Mouse (Mus musculus): ENCODE measurements around the gene Pik3cb. TPM values are rescaled to one million over a fixed set of nuclear protein-coding genes. Genes with fewer than 3 reads are reported as not detected.
A peak's percentile ranks its signal among the peaks of the same experiment; 100 is the strongest.

The Pik3cb gene
- polyA plus RNA-seq, 1 experiment from 2014 or later, result 2.2 TPM

DNA sequence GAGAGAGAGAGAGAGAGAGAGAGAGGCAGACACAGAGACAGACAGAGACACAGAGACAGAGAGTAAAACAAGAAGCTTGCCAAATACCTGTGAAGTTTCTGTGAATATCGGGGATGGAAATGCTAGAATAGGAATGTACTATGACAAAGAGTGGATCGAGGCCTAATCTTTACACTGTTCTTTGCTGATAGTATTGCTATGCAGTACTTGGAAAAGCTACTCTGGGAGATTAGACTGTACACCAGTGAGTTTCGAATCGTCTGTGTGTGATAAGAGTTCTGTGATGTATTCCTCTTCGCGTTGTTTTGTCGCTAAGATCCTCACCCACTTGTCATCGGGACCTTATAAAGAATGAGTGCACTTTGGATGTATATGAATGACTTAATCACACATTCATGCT is 1.2 kb upstream of the Pik3cb start:
- H3K27me3 ChIP-seq (ENCODE audit: poor library complexity, severe bottlenecking), result peaks cover 24% of the 10 kb centered on the region
- peak overlapping the region; percentile 89; the same call in 1 of the 2 replicates for H3K4me3 ChIP-seq
- no peak overlapping the region for H3K27ac ChIP-seq
- no peaks in the 10 kb centered on the region for H3K36me3 ChIP-seq (replicated peaks)
- no peak for DNase-seq (ENCODE audit: extremely low spot score, low spot score)
- 88% methylated on average over 8 of the region's 8 CpGs for WGBS
- H3K9me3 ChIP-seq, result no peaks in the 10 kb centered on the region
- H3K4me1 ChIP-seq, result peaks cover 26% of the 10 kb centered on the region

DNA sequence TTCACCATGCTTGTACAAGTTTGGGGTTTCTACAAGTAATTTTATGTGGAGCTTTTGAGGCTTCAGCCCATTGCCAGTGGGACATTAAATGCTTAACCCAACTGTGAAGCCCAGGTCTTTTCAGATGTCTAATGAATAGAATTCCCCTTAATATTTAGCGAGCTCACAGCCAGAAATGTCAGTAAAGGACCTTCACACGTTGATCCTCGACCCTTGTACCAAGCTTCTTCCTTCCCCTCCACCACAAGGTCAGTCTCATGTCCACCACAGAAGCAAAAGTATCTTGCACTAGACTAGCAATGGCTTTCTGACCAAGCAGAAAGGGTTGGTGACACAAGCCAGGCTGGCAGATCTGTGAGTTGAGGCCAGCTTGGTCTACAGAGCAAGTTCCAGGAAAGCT is 750 bp upstream of the Pik3cb start:
- Histone ChIP-seq H3K36me3 (replicated peaks) (no peaks in the 10 kb centered on the region), H3K4me3 (peak overlapping the region; percentile 89; the same call in 1 of the 2 replicates), H3K4me1 (peaks cover 26% of the 10 kb centered on the region), H3K27ac (no peak overlapping the region), H3K27me3 (ENCODE audit: poor library complexity, severe bottlenecking) (peaks cover 24% of the 10 kb centered on the region), H3K9me3 (no peaks in the 10 kb centered on the region)
- no peak for DNase-seq (ENCODE audit: extremely low spot score, low spot score)
- 57% methylated on average over 3 of the region's 3 CpGs for WGBS

DNA sequence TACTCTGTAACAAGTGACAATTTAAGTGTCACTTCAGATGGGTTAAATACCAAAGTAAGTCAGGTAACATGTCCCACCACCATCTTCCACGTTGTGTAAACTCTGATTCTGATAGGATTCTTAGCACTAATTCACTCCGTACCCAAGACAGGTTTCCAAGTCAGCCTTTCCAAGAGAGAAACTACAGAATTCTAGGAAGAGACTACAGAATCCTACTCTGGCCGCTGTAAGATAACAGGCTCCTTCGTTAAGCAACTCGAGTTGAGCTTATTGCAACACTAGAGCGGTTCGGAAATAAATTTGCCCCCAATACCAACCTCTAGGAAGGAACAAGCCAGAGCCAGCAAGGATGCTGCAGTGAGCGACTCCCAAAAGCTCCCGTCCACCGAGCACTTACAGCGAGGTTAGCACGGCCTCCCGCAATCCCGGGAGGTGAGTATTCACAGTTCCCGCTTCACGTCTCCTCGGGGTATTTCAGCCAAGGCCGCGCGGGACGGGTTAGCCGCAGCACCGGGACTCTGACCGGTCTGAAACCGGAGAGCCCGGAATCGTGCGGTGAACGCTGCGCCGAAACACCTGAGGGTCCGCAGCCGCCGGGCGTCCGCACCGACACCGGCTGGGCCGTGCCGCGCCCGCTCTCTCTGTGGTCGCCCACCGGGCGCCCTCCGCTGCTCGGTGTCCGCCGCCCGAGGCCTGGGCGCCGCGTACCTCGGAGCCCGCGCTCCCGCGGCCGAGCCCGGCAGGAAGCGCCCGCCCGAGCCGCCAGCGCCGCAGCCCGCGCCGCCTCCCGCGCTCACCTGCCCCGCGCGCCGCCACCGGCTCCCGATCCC is 1.0 kb downstream of the Pik3cb start:
- peak; percentile 55 for DNase-seq (ENCODE audit: extremely low spot score, low spot score)
- peaks cover 24% of the 10 kb centered on the region for H3K27me3 ChIP-seq (ENCODE audit: poor library complexity, severe bottlenecking)
- H3K4me1 ChIP-seq, result peaks cover 26% of the 10 kb centered on the region
- 0 out of 2 replicates have a peak, but pooled peaks cover 4% of the 10 kb centered on the region for H3K36me3 ChIP-seq (replicated peaks)
- under 1% methylated on average over 73 of the region's 77 CpGs for WGBS
- no peaks in the 10 kb centered on the region for H3K9me3 ChIP-seq
- peak overlapping the region; percentile 93 for H3K27ac ChIP-seq
- peak overlapping the region; percentile 89 for H3K4me3 ChIP-seq

DNA sequence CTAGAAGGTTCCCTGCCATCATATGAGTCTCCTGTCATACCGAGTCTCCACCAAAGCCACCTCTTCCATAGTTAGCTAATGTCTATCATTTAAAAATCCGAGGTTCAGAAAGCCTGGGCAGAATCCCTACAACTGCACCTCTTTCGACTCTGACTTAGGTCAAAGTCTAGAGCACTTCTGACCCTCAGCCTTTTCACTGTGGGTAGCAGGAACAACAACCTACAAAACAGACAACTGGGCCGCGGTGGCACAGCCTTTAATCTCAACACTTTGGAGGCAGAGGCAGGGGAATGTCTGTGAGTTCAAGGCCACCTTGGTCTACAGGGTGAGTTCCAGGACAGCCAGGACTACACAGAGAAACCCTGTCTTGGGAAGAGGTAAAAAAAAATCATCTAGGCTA is 3.1 kb downstream of the Pik3cb start:
- 87% methylated on average over 5 of the region's 5 CpGs for WGBS
- Histone ChIP-seq H3K36me3 (replicated peaks) (0 out of 2 replicates have a peak, but pooled peaks cover 4% of the 10 kb centered on the region), H3K9me3 (no peaks in the 10 kb centered on the region)

DNA sequence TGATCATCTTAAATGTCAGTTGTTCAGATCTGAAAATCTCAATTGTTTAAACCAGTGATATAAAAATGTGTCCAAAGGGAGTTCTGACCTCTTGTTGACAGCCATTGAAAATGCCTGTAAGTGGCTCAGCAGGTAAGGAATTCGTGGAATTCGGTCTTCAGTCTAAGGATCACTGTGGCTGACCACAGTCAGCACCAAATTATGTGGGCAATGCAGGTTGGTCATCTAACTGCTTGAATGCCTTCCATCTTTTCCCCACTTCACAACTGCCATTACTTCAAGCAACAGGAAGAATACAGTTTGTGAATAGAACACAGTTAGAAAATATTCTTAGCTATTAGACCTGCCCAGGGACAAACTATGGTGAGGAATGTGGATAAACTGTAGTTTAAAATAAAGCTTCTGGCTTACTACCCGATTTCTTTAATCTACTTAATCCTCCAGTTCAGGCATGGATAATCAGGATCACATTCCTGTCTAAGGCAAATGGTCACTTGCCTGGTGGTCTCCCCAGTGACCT is 8.4 kb downstream of the Pik3cb start:
- WGBS, result 26% methylated on average over 3 of the region's 3 CpGs
- Histone ChIP-seq H3K9me3 (no peaks in the 10 kb centered on the region), H3K36me3 (replicated peaks) (0 out of 2 replicates have a peak, but pooled peaks cover 4% of the 10 kb centered on the region), H3K4me3 (no peak overlapping the region), H3K4me1 (peaks cover 24% of the 10 kb centered on the region), H3K27me3 (ENCODE audit: poor library complexity, severe bottlenecking) (no peaks in the 10 kb centered on the region), H3K27ac (no peak overlapping the region)
- no peak for DNase-seq (ENCODE audit: extremely low spot score, low spot score)

More for the DNA sequence above, 3.1 kb downstream of the Pik3cb start:
- Histone ChIP-seq H3K4me1 (peaks cover 32% of the 10 kb centered on the region), H3K27me3 (ENCODE audit: poor library complexity, severe bottlenecking) (peaks cover 20% of the 10 kb centered on the region), H3K27ac (no peak overlapping the region), H3K4me3 (no peak overlapping the region)
- no peak for DNase-seq (ENCODE audit: extremely low spot score, low spot score)

DNA sequence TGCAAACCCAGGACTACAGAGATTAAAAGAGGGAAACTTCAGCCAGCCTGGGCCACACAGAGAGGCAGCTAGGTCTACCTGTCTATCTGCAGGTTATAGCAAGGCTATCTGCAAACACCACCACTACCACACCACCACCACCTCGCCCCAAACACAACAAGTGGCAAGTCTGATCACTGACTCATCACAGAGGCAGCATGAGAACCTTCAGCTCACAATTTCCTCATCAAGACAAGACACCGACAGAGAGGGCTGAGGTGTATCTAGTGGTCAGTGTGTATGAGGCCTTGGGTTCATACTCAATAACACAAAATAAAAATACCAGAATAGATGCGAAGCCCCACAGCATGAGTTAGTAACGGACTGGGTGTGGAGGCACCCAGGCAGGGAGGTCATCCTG is 9.3 kb downstream of the Pik3cb start:
- H3K27ac ChIP-seq, result no peak overlapping the region
- WGBS, result 94% methylated on average over 4 of the region's 4 CpGs
- DNase-seq (ENCODE audit: extremely low spot score, low spot score), result no peak
- peaks cover 24% of the 10 kb centered on the region for H3K4me1 ChIP-seq
- no peaks in the 10 kb centered on the region for H3K27me3 ChIP-seq (ENCODE audit: poor library complexity, severe bottlenecking)
- H3K4me3 ChIP-seq, result no peak overlapping the region
- no peaks in the 10 kb centered on the region for H3K9me3 ChIP-seq
- 0 out of 2 replicates have a peak, but pooled peaks cover 4% of the 10 kb centered on the region for H3K36me3 ChIP-seq (replicated peaks)

DNA sequence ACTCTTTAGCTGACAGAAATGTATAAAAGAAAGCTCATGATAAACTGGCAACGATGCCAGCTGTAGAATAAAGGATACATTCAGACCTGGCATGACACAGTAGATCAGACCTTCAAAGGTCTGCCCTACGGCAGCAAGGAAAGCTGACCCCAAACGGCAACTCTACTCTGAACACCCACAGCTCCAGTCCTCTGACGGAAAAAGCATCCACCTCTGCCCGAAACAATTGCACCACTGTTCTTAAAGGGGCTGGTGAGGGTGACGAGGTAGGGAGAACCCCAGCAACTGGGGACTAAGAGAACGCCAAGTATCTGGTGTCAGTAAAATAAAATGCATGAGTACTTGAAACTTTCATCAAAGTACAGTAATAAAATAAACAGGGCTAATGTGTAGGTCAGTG is 12.8 kb downstream of the Pik3cb start:
- DNase-seq (ENCODE audit: extremely low spot score, low spot score), result no peak
- H3K36me3 ChIP-seq (replicated peaks), result no peaks in the 10 kb centered on the region
- H3K4me3 ChIP-seq, result no peak overlapping the region
- peaks cover 21% of the 10 kb centered on the region for H3K4me1 ChIP-seq
- H3K9me3 ChIP-seq, result no peaks in the 10 kb centered on the region
- WGBS, result 65% methylated on average over 7 of the region's 7 CpGs
- no peaks in the 10 kb centered on the region for H3K27me3 ChIP-seq (ENCODE audit: poor library complexity, severe bottlenecking)
- no peak overlapping the region for H3K27ac ChIP-seq

DNA sequence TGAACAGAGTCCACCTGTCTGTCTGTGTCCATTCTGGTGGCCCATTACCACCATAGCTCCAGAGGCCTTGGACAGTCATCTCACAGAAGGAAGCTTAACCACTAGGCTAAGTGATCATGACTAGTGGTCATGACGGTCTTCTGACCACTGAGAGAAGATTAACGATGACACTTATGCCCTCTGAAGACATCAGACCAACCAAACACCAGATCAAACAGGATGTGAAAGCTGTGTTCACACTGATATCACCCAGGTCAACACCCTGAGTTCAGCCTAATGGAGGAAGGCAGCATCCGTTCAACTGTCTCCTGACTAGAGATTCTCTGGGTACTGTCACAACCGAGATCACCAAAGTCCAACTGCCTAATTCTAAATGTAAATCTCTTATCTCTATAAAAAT is 17.7 kb downstream of the Pik3cb start:
- 91% methylated on average over 4 of the region's 4 CpGs for WGBS

DNA sequence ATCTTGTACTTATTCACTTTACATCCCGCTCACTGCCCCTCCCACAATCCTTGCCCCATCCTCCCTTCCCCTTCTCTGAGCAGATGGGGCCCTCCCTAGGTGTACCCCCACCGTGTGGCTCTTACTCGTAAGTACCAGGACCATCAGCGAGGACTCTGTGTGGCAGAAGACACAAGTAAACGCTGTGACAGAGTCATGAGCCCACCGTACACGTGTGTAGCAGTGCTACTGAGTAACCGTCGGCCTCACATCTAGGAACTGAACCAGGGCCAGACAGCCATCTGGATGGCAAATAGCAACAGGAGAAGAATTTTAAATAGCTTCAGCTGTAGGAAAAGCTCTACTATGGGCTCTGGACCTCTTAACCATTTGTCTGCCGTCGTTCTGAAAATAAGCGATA is 28.0 kb downstream of the Pik3cb start:
- 87% methylated on average over 12 of the region's 12 CpGs for WGBS
- no peaks in the 10 kb centered on the region for H3K36me3 ChIP-seq (replicated peaks)
- no peaks in the 10 kb centered on the region for H3K9me3 ChIP-seq
- H3K4me1 ChIP-seq, result peaks cover 27% of the 10 kb centered on the region
- no peak overlapping the region for H3K27ac ChIP-seq
- no peaks in the 10 kb centered on the region for H3K27me3 ChIP-seq (ENCODE audit: poor library complexity, severe bottlenecking)
- DNase-seq (ENCODE audit: extremely low spot score, low spot score), result no peak
- H3K4me3 ChIP-seq, result no peak overlapping the region

More for the DNA sequence above, 17.7 kb downstream of the Pik3cb start:
- H3K36me3 ChIP-seq (replicated peaks), result 0 out of 2 replicates have a peak, but pooled peaks cover 8% of the 10 kb centered on the region
- no peak overlapping the region for H3K27ac ChIP-seq
- no peaks in the 10 kb centered on the region for H3K9me3 ChIP-seq
- no peak overlapping the region for H3K4me3 ChIP-seq
- H3K27me3 ChIP-seq (ENCODE audit: poor library complexity, severe bottlenecking), result no peaks in the 10 kb centered on the region
- DNase-seq (ENCODE audit: extremely low spot score, low spot score), result no peak
- H3K4me1 ChIP-seq, result no peaks in the 10 kb centered on the region

DNA sequence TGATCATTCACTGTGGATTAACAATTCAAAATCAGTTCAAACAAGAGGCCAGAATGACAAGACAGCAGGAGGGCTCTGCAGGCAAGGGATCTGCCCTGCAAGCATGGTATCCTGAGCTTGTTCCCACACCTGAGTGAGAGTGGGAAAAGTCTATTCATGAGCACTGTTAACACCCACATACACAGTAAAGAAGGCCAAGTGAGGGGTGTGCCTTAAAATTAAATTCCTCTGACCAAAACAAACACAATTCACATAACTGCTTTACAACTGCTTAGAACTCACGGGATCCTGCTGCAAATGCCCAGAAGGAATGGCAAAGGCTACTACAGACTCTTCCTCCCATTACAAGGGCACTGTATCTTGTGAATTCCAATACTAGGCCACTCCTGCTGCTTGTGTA is 29.3 kb downstream of the Pik3cb start:
- Histone ChIP-seq H3K36me3 (replicated peaks) (peaks cover 4% of the 10 kb centered on the region), H3K9me3 (no peaks in the 10 kb centered on the region), H3K4me1 (peaks cover 27% of the 10 kb centered on the region), H3K27me3 (ENCODE audit: poor library complexity, severe bottlenecking) (no peaks in the 10 kb centered on the region), H3K27ac (no peak overlapping the region), H3K4me3 (no peak overlapping the region)
- DNase-seq (ENCODE audit: extremely low spot score, low spot score), result no peak
- 57% methylated on average over 1 of the region's 1 CpGs for WGBS

DNA sequence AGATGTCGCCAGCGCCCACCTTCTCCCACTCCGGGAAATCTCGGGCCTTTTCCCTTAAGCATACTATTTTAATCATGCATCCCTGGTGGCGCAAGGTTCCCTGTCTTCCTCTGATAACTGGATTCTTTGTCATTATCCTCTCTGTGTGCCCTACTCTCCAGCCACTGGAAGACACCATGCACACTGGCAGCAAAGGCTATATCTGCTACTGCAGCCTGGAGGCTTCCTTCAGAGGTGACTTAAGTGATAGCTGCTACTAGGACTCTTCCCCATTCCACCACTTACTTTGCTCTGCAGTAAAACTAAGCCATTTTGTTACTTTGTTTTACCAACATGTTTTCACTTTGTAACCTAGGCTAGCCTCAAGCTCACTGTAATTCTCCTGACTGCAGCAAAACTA is 30.2 kb downstream of the Pik3cb start:
- Histone ChIP-seq H3K27ac (no peak overlapping the region), H3K27me3 (ENCODE audit: poor library complexity, severe bottlenecking) (no peaks in the 10 kb centered on the region), H3K4me3 (no peak overlapping the region), H3K4me1 (peaks cover 27% of the 10 kb centered on the region), H3K9me3 (peaks cover 6% of the 10 kb centered on the region; the same call in 1 of the 2 replicates), H3K36me3 (replicated peaks) (peaks cover 11% of the 10 kb centered on the region)
- no peak for DNase-seq (ENCODE audit: extremely low spot score, low spot score)
- 63% methylated on average over 5 of the region's 5 CpGs for WGBS

DNA sequence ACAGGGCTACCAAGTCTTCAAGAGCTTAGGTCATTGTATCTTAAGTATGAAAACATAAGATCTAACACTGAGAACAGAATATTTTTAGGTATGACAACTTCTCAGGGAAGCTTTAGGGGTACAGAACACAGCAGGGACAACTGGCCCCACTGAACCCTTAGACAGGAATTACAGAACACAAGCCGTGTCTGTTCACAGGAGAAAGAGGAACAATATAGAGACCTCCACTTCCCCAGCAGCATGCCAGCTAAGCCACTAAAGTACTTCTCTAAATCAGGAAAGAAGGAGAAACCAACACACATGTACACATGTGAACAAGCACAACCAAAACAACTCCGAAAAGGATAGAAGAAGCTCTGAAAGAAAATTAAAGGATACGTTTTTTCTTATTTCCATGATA is 30.8 kb downstream of the Pik3cb start:
- Histone ChIP-seq H3K36me3 (replicated peaks) (peaks cover 17% of the 10 kb centered on the region), H3K4me3 (no peak overlapping the region), H3K27ac (no peak overlapping the region), H3K9me3 (peaks cover 11% of the 10 kb centered on the region; the same call in 1 of the 2 replicates), H3K4me1 (peaks cover 27% of the 10 kb centered on the region), H3K27me3 (ENCODE audit: poor library complexity, severe bottlenecking) (no peaks in the 10 kb centered on the region)
- 77% methylated on average over 3 of the region's 3 CpGs for WGBS
- DNase-seq (ENCODE audit: extremely low spot score, low spot score), result no peak

DNA sequence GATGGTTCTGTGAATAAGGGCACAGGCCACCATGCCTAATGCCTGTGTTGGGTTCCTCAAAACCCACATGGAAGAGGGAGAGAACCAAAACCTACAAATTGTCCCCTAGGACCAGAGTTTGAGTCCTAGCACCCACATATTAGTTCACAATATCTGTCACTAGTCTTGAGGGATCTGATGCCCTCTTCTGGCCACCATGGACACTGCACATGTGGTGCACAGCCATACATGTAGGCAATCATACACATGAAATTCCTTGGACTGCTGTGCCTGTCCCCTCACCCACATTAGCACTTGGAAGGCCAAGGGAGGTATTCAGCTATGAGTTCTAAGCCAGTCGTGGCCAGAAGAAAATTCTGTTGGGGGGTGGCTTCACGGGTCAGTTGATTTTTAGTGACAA is 36.0 kb downstream of the Pik3cb start:
- DNase-seq (ENCODE audit: extremely low spot score, low spot score), result no peak
- H3K9me3 ChIP-seq, result peaks cover 15% of the 10 kb centered on the region; the same call in 1 of the 2 replicates
- H3K36me3 ChIP-seq (replicated peaks), result peaks cover 33% of the 10 kb centered on the region
- no peak overlapping the region for H3K27ac ChIP-seq
- H3K4me1 ChIP-seq, result no peaks in the 10 kb centered on the region
- H3K27me3 ChIP-seq (ENCODE audit: poor library complexity, severe bottlenecking), result no peaks in the 10 kb centered on the region
- WGBS, result 92% methylated on average over 2 of the region's 2 CpGs
- no peak overlapping the region for H3K4me3 ChIP-seq

All from forebrain, embryonic 10.5 days (tissue).